Mouse (Mus musculus): ENCODE measurements around the gene Slco1c1.
"Not testable (repeated sequence)": the region's sequence is repeated elsewhere in the genome, so short reads cannot be mapped to it uniquely, and the experiment has no call there.

Gene Slco1c1

DNA sequence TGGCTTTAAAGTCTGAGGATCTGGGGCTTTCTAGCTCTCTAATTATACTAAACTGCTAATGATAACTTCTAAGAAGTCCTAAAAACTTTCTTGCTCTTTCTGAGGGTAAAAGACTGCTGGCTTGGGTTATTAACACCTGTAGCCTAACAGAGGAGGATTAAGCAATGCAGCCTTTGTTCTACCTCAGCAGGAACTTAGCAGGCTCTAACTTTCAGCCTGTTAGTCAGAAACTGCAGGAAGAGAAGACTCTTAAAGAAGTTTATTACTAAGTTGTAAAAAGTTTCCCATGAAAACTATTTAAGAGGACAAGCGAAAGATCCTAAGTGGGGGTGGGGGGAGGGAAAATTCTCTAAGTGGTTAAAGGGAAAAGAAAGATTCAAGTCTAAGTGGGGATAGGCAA lies 65.8 kb downstream of the Slco1c1 start:
- in situ Hi-C loops (cut with MboI), result no loop called here

DNA sequence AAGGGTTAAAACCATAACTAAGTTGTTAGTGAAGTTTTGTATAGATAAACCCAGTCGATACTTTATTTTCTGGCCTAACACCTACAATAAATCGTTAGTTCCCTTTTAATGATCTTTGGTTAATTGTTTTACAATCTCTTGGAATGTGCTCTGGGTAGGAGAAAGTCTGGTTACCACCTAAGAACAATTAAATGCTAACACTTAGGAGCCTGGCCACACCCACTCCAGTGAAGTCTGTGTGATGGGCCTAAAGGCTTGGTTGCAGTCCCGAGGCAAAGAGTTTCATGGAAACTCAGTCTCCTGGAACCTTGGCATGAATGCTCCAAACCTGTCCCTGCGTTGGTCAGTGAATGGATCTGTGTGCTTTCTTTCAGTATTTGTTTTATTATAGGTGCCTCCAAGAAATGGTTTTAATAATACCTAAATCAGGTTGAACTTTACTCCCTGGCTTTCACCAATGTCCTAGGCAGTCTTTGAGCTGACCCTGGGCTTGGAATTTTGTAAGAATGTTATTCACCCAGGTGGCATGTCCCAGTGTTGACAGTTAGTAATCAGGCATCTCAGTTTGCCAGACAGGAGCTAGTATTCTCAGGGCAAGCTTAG lies 66.5 kb downstream of the Slco1c1 start:
- in situ Hi-C loops (cut with MboI), result not testable (repeated sequence)

- in situ Hi-C loops (cut with MboI), result no loop called here
These were observed 71.9 kb downstream of the Slco1c1 start for GRCm38 (mm10) chr6:141596081-141596480.

- in situ Hi-C loops (cut with MboI), result no loop called here
These were observed 72.9 kb downstream of the Slco1c1 start for GRCm38 (mm10) chr6:141597037-141597436.

DNA sequence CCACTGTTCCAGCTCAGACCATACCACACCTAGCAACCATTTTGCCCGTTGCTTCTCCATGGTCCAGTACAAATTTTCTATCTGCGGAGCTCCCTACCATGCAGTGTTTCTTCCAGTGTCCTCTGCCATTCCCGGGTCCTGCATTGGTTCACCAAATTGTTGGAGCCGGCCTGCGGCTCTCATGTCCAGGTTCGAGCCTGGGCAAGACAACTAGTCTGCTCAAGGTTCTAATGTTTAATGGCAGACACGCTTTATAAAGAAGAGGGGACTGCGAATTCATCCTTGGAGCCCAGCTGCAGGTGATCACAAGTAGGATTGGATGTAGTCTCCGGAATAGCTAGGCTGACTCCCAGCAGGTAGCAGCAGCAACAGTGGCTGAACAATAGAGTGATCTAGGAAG lies 76.8 kb downstream of the Slco1c1 start:
- in situ Hi-C loops (cut with MboI), result no loop called here

- in situ Hi-C loops (cut with MboI), result no loop called here
These were observed 86.6 kb downstream of the Slco1c1 start for GRCm38 (mm10) chr6:141610702-141611260.

DNA sequence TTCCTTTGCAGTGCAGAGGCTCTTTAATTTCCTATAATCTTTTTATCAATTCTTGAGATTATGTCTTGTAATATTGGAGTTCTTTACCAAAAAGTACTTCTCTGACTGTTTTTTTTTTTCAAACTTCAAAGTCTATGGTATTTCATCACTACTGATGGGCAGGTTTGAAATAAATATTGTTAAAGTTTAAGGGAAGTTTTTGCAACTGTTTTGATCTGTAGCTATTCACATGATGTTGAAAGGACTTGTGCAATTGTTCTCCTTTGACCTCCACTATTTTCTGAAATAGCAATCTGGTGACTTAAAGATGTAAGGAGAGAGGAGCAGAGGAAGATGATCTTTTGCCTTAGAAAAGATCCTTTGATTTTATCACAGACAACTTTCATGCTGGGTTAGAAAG lies 89.8 kb downstream of the Slco1c1 start:
- in situ Hi-C loops (cut with MboI), result no loop called here

DNA sequence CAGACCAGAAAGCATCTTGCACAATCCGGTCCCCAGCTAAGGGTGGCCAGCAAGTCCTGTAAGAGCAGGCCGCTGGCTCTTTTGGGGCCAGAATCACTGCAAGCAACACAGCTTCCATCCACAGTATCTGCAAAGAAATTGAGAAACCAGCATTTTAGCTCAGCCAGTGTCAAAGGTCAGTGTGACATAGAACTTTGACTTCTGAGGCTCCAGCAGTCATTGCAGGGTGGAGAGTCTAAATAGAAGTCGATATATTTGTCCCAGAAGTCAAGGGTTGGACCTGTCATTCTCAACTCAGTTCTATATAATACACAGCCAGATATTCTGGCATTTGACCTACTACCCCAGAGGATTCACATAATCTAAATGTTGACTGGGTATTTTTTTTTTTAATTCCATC lies 91.2 kb downstream of the Slco1c1 start:
- in situ Hi-C loops (cut with MboI), result no loop called here
